In the genomic region with DNA sequence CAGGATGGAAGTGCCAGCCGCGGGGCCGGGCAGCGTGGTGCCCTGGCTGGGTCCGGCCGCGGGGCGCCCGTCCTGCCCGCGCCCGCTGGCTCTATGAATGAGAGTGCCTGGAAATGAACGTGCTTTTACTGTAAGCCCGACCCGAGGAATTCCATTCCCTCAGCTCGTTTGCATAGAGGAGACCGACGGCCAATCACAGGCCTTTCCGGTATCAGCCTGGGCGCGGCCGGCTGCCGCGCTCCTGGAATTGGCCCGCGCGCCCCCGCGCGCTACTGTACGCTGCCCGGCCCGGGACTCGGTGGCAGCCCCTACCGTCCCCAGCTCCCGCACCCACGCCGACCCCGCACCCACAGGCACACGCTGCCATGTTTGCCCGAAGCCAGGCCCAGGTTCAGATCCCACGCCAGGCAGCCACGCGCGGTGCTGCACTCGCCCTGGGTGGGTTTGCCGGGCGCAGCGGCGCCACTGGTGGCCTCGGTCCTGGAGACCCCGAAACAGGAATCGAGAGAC, we compare ENCODE assay signal across 8 mouse cellular contexts.
A peak's percentile ranks its signal among the peaks of the same experiment; 100 is the strongest.
DNase-seq lines count a peak whose midpoint lies in the region; ATAC-seq lines count a peak whose summit lies in the region.

No protein-coding gene starts in this region.

- peak overlapping the region; percentile 96 for H3K27ac ChIP-seq in embryonic facial prominence, embryonic 13.5 days
- H3K27ac ChIP-seq in heart, embryonic 10.5 days = peak overlapping the region; percentile 88

- 0% methylated on average over 53 of the region's 53 CpGs for WGBS in embryonic facial prominence, embryonic 13.5 days
- WGBS in heart, embryonic 10.5 days = under 1% methylated on average over 53 of the region's 53 CpGs

- H3K9me3 ChIP-seq in embryonic facial prominence, embryonic 13.5 days = no peaks in the 10 kb centered on the region
- no peaks in the 10 kb centered on the region for H3K9me3 ChIP-seq in heart, embryonic 10.5 days

- H3K36me3 ChIP-seq in embryonic facial prominence, embryonic 13.5 days = no peaks in the 10 kb centered on the region
- no peaks in the 10 kb centered on the region for H3K36me3 ChIP-seq in heart, embryonic 10.5 days

- ATAC-seq in embryonic facial prominence, embryonic 13.5 days (ENCODE audit: insufficient number of reproducible peaks, insufficient read depth, low FRiP score, low TSS enrichment, low read depth) = peak; percentile 87

- peak overlapping the region; percentile 97 for H3K4me2 ChIP-seq in embryonic facial prominence, embryonic 13.5 days

- peaks cover 31% of the 10 kb centered on the region for H3K27me3 ChIP-seq in embryonic facial prominence, embryonic 13.5 days
- H3K27me3 ChIP-seq in heart, embryonic 10.5 days (ENCODE audit: insufficient read depth, poor library complexity, severe bottlenecking) = peaks cover 74% of the 10 kb centered on the region

- peak overlapping the region; percentile 68 for H3K4me3 ChIP-seq in embryonic facial prominence, embryonic 13.5 days
- H3K4me3 ChIP-seq in heart, embryonic 10.5 days = peak overlapping the region; percentile 75

- H3K4me1 ChIP-seq in embryonic facial prominence, embryonic 13.5 days = peaks cover 51% of the 10 kb centered on the region
- H3K4me1 ChIP-seq in heart, embryonic 10.5 days = peaks cover 36% of the 10 kb centered on the region

- peak overlapping the region; percentile 84 for H3K9ac ChIP-seq in embryonic facial prominence, embryonic 13.5 days

- peak; percentile 79 for DNase-seq in CD4-positive helper T cell, adult 2 months (ENCODE audit: low read depth, low spot score)
- DNase-seq in adipocyte (ENCODE audit: low spot score) = peak; percentile 85
- peak; percentile 94 for DNase-seq in heart, embryonic 10.5 days (ENCODE audit: low spot score)
- peak; percentile 81 for DNase-seq in kidney, adult 9 months
- peak; percentile 91 for DNase-seq in lung, postnatal 10 days
- DNase-seq in ovary, adult 18-20 months (ENCODE audit: low spot score) = peak; percentile 89
- DNase-seq in thymus, postnatal 4 days = peak; percentile 82

Comparison
In these comparisons a context has a peak if more than half of its experiments do, and no peak if none do; other contexts are left out.
1. Peak in every context shown above with its lines: DNase-seq, ATAC-seq, H3K4me3 ChIP-seq and H3K27ac ChIP-seq.